Comparison of ENCODE assay signal across 20 mouse cellular contexts in the genomic region with DNA sequence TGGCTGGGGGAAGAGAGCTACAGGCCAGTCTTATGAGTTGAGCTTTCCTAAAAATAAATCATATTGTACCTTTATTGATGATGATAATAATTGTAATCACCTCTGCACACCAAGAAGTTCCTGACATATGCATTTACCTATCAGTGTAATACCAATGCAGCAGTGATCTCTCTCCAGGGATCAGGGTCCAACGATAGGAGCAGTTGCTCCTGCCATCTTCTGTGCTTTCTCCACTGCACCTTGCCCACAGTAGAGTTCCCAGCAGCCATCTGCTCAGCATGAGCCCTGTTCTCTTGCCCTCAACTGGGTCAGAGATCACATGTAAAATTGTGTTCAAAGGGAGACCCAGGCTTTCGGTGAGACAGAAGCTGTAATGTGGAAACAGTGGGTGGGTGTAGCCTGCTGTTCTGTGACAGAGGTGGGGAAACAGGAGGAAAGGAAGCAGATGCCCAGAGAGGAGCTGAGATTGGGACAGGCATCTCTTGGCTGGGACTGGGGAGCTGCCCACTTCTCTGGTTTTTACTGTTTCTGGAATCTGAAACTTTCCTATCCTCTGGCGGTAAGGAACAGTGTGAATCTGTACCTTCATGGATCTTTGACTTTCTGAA.
DNase-seq lines count a peak whose midpoint lies in the region; ATAC-seq and TF ChIP-seq lines count a peak whose summit lies in the region.
"Had no signal": no experiment of that assay in that cellular context is flagged by ENCODE, and none has a peak within 500 bp of the region (broad histone marks: within the 10 kb centered on the region; RNA-seq: fewer than 3 reads in every experiment).

No protein-coding gene starts in this region.

- TF ChIP-seq CTCF in kidney, adult 2 months (conservative IDR thresholded peaks at IDR 0.05; ENCODE audit: insufficient read depth, insufficient read length, low read depth, low read length): no peak

- ATAC-seq in kidney, embryonic 16.5 days (ENCODE audit: low FRiP score, low TSS enrichment): no peak
- ATAC-seq in liver, embryonic 13.5 days (ENCODE audit: low read depth): no peak
- no peak for ATAC-seq in megakaryocyte-erythroid progenitor cell, adult 5-6 weeks (replicated peaks; ENCODE audit: low FRiP score, low TSS enrichment, poor library complexity, severe bottlenecking)
- ATAC-seq: forebrain, postnatal 0 days; midbrain, embryonic 16.5 days had no signal

- peaks cover 6% of the 10 kb centered on the region; the same call in 1 of the 2 replicates for H3K4me1 ChIP-seq in kidney, adult 2 months (ENCODE audit: control insufficient read depth, insufficient read depth, low read length)
- H3K4me1 ChIP-seq in kidney, embryonic 16.5 days (ENCODE audit: insufficient read depth, low read length): 0 out of 2 replicates have a peak, but pooled peaks cover 5% of the 10 kb centered on the region
- peaks cover 14% of the 10 kb centered on the region for H3K4me1 ChIP-seq in liver, embryonic 13.5 days (replicated peaks)

- H3K4me2 ChIP-seq in kidney, embryonic 16.5 days (replicated peaks; ENCODE audit: low read depth, low read length): no peak overlapping the region
- H3K4me2 ChIP-seq in liver, embryonic 13.5 days: no peak overlapping the region
- H3K4me2 ChIP-seq: heart, embryonic 11.5 days; hindbrain, embryonic 14.5 days; limb, embryonic 12.5 days; neural tube, embryonic 12.5 days had no signal

- no peak overlapping the region for H3K9ac ChIP-seq in kidney, embryonic 16.5 days (replicated peaks; ENCODE audit: low read length)
- no peak overlapping the region for H3K9ac ChIP-seq in liver, embryonic 13.5 days
- H3K9ac ChIP-seq: forebrain, postnatal 0 days; hindbrain, embryonic 14.5 days; limb, embryonic 12.5 days; neural tube, embryonic 12.5 days had no signal

- DNase-seq in kidney, adult 2 months: peak; percentile 13
- DNase-seq in right cerebral cortex, postnatal 25 days: peak; percentile 32
- no peak for DNase-seq in right cerebral cortex, postnatal 10 days (ENCODE audit: low spot score in 2 of 2)
- no peak for DNase-seq in liver, embryonic 13.5 days
- DNase-seq in MN1 (ENCODE audit: low spot score): no peak
- no peak for DNase-seq in layer of hippocampus, adult 9-10 months (ENCODE audit: low spot score)
- DNase-seq: adrenal gland, postnatal 14 days; cerebellum, adult 2 months; forebrain, postnatal 0 days; gastrocnemius, postnatal 36 days; kidney, postnatal 14 days; layer of hippocampus, adult 9-11 months; thymus, adult 2 months had no signal

- WGBS in kidney, adult 2 months: 69% methylated on average over 3 of the region's 3 CpGs
- WGBS in kidney, embryonic 16.5 days: 79% methylated on average over 3 of the region's 3 CpGs
- 60% methylated on average over 3 of the region's 3 CpGs for WGBS in liver, embryonic 13.5 days (ENCODE audit: insufficient replicate concordance)

- H3K9me3 ChIP-seq in kidney, embryonic 16.5 days (ENCODE audit: low read length): no peaks in the 10 kb centered on the region
- H3K9me3 ChIP-seq in liver, embryonic 13.5 days (replicated peaks): no peaks in the 10 kb centered on the region
- H3K9me3 ChIP-seq: limb, embryonic 12.5 days; neural tube, embryonic 12.5 days had no signal

- no peak for TF ChIP-seq POLR2A in kidney, adult 2 months (IDR thresholded peaks at IDR 0.05; ENCODE audit: low read depth, low read length)

- no peaks in the 10 kb centered on the region for H3K27me3 ChIP-seq in kidney, adult 2 months (replicated peaks; ENCODE audit: control insufficient read depth, insufficient read depth, low read length)
- no peaks in the 10 kb centered on the region for H3K27me3 ChIP-seq in kidney, embryonic 16.5 days (ENCODE audit: insufficient read depth, low read length)
- no peaks in the 10 kb centered on the region for H3K27me3 ChIP-seq in liver, embryonic 13.5 days
- H3K27me3 ChIP-seq: limb, embryonic 12.5 days; neural tube, embryonic 12.5 days had no signal

- H3K27ac ChIP-seq in kidney, adult 2 months (ENCODE audit: insufficient read depth, low read depth, low read length): no peak overlapping the region
- no peak overlapping the region for H3K27ac ChIP-seq in kidney, embryonic 16.5 days (ENCODE audit: low read length)
- peak overlapping the region; percentile 66; the same call in 1 of the 2 replicates for H3K27ac ChIP-seq in liver, embryonic 13.5 days
- H3K27ac ChIP-seq: hindbrain, embryonic 14.5 days; limb, embryonic 12.5 days; neural tube, embryonic 12.5 days had no signal

- no peaks in the 10 kb centered on the region for H3K36me3 ChIP-seq in kidney, adult 2 months (ENCODE audit: control insufficient read depth, insufficient read depth, low read length)
- no peaks in the 10 kb centered on the region for H3K36me3 ChIP-seq in kidney, embryonic 16.5 days (ENCODE audit: insufficient read depth, low read length)
- H3K36me3 ChIP-seq in liver, embryonic 13.5 days: no peaks in the 10 kb centered on the region
- H3K36me3 ChIP-seq: limb, embryonic 12.5 days; neural tube, embryonic 12.5 days had no signal

- no peak overlapping the region for H3K4me3 ChIP-seq in kidney, adult 2 months (ENCODE audit: insufficient read depth, low read depth, low read length)
- no peak overlapping the region for H3K4me3 ChIP-seq in kidney, embryonic 16.5 days (ENCODE audit: low read length)
- no peak overlapping the region for H3K4me3 ChIP-seq in liver, embryonic 13.5 days (replicated peaks)
- H3K4me3 ChIP-seq: limb, embryonic 12.5 days; neural tube, embryonic 12.5 days had no signal

Comparison
In these comparisons a context has a peak if more than half of its experiments do, and no peak if none do; other contexts are left out.
1. DNase-seq: peak in kidney, adult 2 months (single experiment) and right cerebral cortex, postnatal 25 days (single experiment); none in right cerebral cortex, postnatal 10 days (0 of 2), liver, embryonic 13.5 days (single experiment), MN1 (single experiment) and layer of hippocampus, adult 9-10 months (single experiment).